Mouse (Mus musculus): ENCODE results near the gene Zdhhc24. TPM values are rescaled to one million over a fixed set of nuclear protein-coding genes. Genes with fewer than 3 reads are reported as not detected.
"Not testable (repeated sequence)": the region's sequence is repeated elsewhere in the genome, so short reads cannot be mapped to it uniquely, and the experiment has no call there.

Gene Zdhhc24
- polyA plus RNA-seq, 1 experiment from 2014 or later, result 10.6 TPM

DNA sequence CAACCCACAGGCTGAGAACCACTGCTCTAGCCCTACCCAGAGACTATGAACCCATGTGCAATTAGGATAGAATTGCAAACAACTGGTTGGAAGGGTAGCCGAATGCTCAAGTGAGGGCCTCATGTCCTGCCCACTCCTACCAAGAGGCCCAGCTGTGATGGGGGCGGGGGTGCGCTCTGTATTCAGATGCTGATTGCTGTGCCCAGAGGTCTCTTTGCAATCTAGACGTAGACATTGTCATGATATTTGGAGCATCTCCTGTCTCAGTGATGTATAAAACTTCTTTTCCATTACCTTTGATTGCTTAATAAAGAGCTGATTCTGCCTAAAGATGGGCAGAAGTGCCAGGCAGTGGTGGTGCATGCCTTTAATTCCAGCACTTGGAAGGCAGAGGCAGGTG, 28.7 kb upstream of the Zdhhc24 start:
- H3K4me3 ChIP-seq, result no peak overlapping the region
- ATAC-seq (ENCODE audit: borderline replicate concordance, extremely low read depth, low FRiP score, low TSS enrichment), result no peak
- no peak overlapping the region for H3K4me2 ChIP-seq
- peaks cover 5% of the 10 kb centered on the region; the same call in 1 of the 2 replicates for H3K4me1 ChIP-seq
- no peaks in the 10 kb centered on the region for H3K9me3 ChIP-seq
- no peak overlapping the region for H3K9ac ChIP-seq
- H3K27me3 ChIP-seq, result peaks cover 21% of the 10 kb centered on the region; the same call in 1 of the 2 replicates
- WGBS, result 51% methylated on average over 4 of the region's 4 CpGs
- no peaks in the 10 kb centered on the region for H3K36me3 ChIP-seq
- no peak overlapping the region for H3K27ac ChIP-seq

DNA sequence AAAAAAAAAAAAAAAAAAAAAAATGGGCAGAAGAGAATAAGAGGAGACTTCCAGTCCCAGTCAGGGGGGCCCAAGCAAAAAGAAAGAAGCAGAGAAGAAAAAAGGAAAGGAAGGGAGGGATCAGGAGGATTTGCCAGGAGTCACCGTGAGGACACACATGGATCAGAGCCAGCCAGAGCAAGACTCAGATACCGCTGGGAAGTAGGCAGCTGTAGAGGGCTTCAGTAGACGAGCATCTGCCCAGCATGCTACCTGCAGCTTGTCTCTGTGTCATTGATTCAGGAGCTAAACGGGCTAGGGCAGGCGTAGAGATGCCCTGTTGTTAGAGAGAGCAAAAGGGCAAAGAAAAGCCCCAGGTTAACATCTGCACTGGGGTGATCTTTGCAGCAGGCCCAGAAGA, 28.2 kb upstream of the Zdhhc24 start:
- ATAC-seq (ENCODE audit: borderline replicate concordance, extremely low read depth, low FRiP score, low TSS enrichment), result no peak
- Histone ChIP-seq H3K9ac (no peak overlapping the region), H3K4me1 (peaks cover 7% of the 10 kb centered on the region), H3K36me3 (no peaks in the 10 kb centered on the region), H3K4me2 (no peak overlapping the region), H3K4me3 (no peak overlapping the region), H3K27me3 (peaks cover 22% of the 10 kb centered on the region; the same call in 1 of the 2 replicates), H3K27ac (no peak overlapping the region), H3K9me3 (no peaks in the 10 kb centered on the region)
- WGBS, result 42% methylated on average over 5 of the region's 5 CpGs

DNA sequence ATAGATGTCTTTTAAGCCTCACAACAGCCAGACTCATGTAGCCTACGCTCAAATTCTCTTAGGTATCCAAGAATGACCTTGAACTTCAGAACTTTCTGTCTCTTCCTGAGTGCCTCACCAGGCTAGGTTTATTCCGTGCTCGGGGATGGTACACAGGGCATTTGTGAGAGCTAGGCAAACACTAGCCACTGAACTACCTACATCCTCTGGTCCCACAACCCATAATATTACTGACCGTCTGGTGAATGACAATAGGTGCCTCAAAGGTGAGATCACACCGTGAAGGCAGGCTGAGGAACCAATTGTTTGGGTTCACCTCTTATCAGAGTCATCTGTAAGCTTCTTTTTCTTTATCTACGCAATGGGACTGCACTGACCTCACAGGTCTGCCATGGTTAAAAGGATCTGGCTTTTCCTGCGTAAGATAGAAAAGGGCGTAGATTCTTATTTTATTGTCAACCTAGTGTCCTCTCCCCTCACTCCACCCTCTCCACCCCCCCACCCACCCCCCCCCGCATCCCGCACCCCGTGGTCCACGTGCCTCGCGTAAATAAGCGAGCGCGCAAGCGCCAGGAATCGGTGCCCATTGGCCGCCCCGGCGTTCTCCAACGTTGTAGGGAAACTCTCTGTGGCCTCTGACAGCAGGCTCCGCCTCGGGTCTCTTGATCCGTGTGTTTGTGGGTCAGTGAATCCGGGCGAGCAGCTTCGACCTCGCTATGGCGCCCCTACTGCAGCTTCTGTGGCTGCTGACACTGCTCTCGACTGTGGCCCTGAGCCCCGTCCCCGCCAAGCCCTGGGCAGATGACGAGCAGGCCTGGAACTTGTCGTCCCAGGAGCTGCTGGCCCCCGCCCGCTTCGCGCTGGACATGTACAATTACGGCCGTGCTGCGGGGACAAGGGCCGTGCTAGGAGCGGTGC, 23.7 kb upstream of the Zdhhc24 start, which contains the start of gene Ctsf:
Ctsf (plus strand) TSS at position 579 of the 918 bp plus-strand sequence.
- Histone ChIP-seq H3K4me1 (peaks cover 10% of the 10 kb centered on the region), H3K4me2 (peak within 1 kb of the TSS; percentile 95), H3K4me3 (peak within 1 kb of the TSS; percentile 51), H3K9me3 (no peaks in the 10 kb centered on the region), H3K27ac (no peak within 1 kb of the TSS), H3K27me3 (peaks cover 23% of the 10 kb centered on the region; the same call in 1 of the 2 replicates), H3K9ac (peak within 1 kb of the TSS; percentile 52), H3K36me3 (no peaks in the 10 kb centered on the region)
- 3% methylated on average over 45 of the region's 45 CpGs for WGBS
- peak; percentile 89; the same call in 1 of the 2 replicates for ATAC-seq (ENCODE audit: borderline replicate concordance, extremely low read depth, low FRiP score, low TSS enrichment)

DNA sequence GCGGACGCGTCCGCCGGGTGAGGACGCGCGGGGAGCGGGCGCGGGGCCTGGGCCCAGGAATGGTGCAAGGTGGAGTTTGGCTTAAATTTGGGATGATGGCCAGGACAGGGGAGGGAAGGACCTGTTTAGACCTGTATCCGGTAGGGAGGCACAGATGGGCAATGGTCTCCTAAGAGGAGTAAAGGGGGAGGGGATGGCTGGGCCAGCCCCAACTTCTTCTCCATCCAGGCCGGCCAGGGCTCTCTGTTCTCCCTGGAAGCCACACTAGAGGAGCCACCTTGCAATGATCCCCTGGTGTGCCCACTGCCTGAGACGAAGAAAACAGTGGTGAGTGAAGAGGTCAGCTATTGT, 23.0 kb upstream of the Zdhhc24 start:
- H3K9me3 ChIP-seq, result no peaks in the 10 kb centered on the region
- H3K36me3 ChIP-seq, result no peaks in the 10 kb centered on the region
- H3K4me2 ChIP-seq, result peak overlapping the region; percentile 95
- no peak overlapping the region for H3K27ac ChIP-seq
- peaks cover 10% of the 10 kb centered on the region for H3K4me1 ChIP-seq
- H3K27me3 ChIP-seq, result peaks cover 23% of the 10 kb centered on the region; the same call in 1 of the 2 replicates
- 0 out of 2 replicates have a peak, but pooled peaks have one; percentile 19 for ATAC-seq (ENCODE audit: borderline replicate concordance, extremely low read depth, low FRiP score, low TSS enrichment)
- 3% methylated on average over 14 of the region's 14 CpGs for WGBS
- peak overlapping the region; percentile 52 for H3K9ac ChIP-seq
- peak overlapping the region; percentile 51 for H3K4me3 ChIP-seq

DNA sequence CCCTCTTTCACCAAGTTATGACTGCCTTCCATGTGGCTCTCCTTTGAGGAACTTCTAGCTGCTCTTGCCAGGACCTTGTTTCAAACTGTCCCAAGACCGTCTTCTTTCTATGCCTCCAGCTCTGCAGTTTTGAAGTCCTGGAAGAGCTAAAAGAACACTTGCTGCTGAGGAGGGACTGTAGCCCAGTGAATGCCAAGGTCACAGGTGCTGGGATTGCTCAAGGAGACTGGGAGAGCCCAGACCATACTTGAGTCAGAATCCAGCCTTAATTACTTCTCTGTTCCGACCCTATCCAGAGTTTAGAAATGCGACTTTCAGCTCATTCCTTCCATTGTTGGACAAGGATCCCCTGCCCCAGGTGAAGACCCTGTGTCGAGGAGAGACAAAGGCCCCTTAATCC, 22.5 kb upstream of the Zdhhc24 start:
- H3K27ac ChIP-seq, result no peak overlapping the region

DNA sequence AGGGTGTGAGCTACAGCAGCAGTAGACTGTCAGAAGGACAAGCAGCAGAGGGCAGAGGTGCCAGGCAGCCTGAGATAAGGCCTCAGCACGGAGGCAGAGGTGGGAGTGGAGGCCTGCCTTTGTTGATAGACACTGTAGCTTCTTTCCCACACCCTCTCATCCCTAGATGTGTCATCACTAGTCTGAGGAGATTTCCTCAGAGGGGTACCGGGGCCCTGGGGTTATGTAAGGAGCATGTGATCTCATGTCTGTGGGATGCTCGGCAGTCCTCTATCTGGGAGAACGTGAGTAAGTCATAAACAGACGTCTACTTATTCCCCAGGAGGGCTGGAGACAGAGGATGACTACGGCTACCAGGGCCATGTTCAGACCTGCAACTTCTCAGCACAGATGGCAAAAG, 19.4 kb upstream of the Zdhhc24 start:
- H3K27ac ChIP-seq, result no peak overlapping the region
- peaks cover 10% of the 10 kb centered on the region for H3K4me1 ChIP-seq
- H3K27me3 ChIP-seq, result peaks cover 17% of the 10 kb centered on the region; the same call in 1 of the 2 replicates
- ATAC-seq (ENCODE audit: borderline replicate concordance, extremely low read depth, low FRiP score, low TSS enrichment), result peak; percentile 21; the same call in 1 of the 2 replicates
- H3K4me2 ChIP-seq, result no peak overlapping the region
- 49% methylated on average over 6 of the region's 6 CpGs for WGBS
- H3K9ac ChIP-seq, result no peak overlapping the region
- no peaks in the 10 kb centered on the region for H3K9me3 ChIP-seq
- H3K4me3 ChIP-seq, result no peak overlapping the region
- no peaks in the 10 kb centered on the region for H3K36me3 ChIP-seq

More for the DNA sequence above, 22.5 kb upstream of the Zdhhc24 start:
- H3K9ac ChIP-seq, result no peak overlapping the region
- ATAC-seq (ENCODE audit: borderline replicate concordance, extremely low read depth, low FRiP score, low TSS enrichment), result no peak
- no peaks in the 10 kb centered on the region for H3K36me3 ChIP-seq
- no peak overlapping the region for H3K4me2 ChIP-seq
- WGBS, result 68% methylated on average over 4 of the region's 4 CpGs
- no peaks in the 10 kb centered on the region for H3K9me3 ChIP-seq
- peaks cover 10% of the 10 kb centered on the region for H3K4me1 ChIP-seq
- H3K4me3 ChIP-seq, result no peak overlapping the region
- H3K27me3 ChIP-seq, result peaks cover 23% of the 10 kb centered on the region; the same call in 1 of the 2 replicates

DNA sequence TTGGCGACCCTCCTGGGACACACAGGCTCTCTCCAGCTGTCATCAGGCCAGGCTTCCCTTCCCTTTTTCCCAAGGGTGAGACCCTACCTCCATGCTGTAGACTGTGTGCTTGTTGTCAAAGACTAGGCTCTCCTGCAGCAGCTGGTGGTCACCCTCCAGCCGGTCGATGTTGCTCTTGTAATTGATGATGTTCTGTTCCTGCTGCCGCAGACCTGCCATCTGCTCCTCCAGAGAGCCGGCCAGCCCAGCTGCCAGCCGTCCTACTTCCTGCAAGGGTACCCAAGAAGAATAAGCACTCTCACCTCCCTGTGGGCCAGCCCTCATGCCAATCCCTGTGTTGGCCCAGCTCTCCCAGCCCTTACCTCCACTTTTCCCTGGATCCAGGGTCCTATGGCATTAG, 15.4 kb upstream of the Zdhhc24 start:
- Histone ChIP-seq H3K4me2 (no peak overlapping the region), H3K27me3 (peaks cover 15% of the 10 kb centered on the region; the same call in 1 of the 2 replicates), H3K36me3 (no peaks in the 10 kb centered on the region), H3K9me3 (no peaks in the 10 kb centered on the region), H3K4me3 (no peak overlapping the region), H3K4me1 (0 out of 2 replicates have a peak, but pooled peaks cover 5% of the 10 kb centered on the region), H3K27ac (no peak overlapping the region), H3K9ac (no peak overlapping the region)
- 58% methylated on average over 6 of the region's 6 CpGs for WGBS
- ATAC-seq (ENCODE audit: borderline replicate concordance, extremely low read depth, low FRiP score, low TSS enrichment), result no peak

DNA sequence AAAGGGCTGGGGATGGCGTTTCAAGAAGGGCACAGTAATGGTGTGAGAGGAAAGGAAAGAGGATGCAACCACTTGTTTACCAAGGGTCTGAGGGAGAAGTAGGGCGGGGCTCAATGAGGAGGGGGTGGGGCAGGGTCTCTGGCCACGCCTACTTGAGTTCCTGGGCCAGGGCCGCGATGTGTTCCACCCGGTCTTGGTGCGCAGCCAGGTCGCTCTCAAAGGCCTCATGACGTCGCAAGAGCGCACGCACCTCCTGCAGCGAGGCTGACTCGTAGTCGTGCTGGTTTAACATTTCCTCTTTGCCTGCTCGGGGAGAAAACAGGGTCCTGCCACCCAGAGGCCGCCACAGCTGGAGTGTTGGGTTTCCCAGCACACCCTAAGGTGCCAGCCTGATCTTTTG, 13.3 kb upstream of the Zdhhc24 start:
- no peak overlapping the region for H3K27ac ChIP-seq
- 2% methylated on average over 17 of the region's 17 CpGs for WGBS
- no peaks in the 10 kb centered on the region for H3K36me3 ChIP-seq
- H3K4me3 ChIP-seq, result no peak overlapping the region
- H3K9ac ChIP-seq, result no peak overlapping the region
- H3K27me3 ChIP-seq, result peaks cover 15% of the 10 kb centered on the region; the same call in 1 of the 2 replicates
- ATAC-seq (ENCODE audit: borderline replicate concordance, extremely low read depth, low FRiP score, low TSS enrichment), result peak; percentile 46; the same call in 1 of the 2 replicates
- 0 out of 2 replicates have a peak, but pooled peaks cover 5% of the 10 kb centered on the region for H3K4me1 ChIP-seq
- no peaks in the 10 kb centered on the region for H3K9me3 ChIP-seq
- H3K4me2 ChIP-seq, result peak overlapping the region; percentile 28

DNA sequence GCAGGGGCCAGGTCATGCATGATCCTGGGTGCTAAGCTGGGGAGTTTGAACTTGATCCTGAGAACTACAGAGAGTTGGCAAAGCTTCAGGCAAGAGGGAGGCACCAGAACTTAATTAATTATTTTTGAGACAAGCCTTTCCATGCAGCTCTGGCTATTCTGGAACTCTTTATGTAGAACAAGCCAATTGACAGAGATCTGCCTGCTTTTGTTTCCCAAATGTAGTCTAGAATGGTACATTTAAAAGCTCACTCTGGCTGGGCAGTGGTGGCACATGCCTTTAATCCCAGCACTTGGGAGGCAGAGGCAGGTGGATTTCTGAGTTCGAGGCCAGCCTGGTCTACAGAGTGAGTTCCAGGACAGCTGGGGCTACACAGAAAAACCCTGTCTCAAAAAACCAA, 3.9 kb upstream of the Zdhhc24 start:
- H3K9ac ChIP-seq; H3K36me3 ChIP-seq; H3K27me3 ChIP-seq; H3K9me3 ChIP-seq; H3K4me2 ChIP-seq; ATAC-seq (ENCODE audit: borderline replicate concordance, extremely low read depth, low FRiP score, low TSS enrichment); H3K4me3 ChIP-seq; H3K27ac ChIP-seq: not testable (repeated sequence)
- WGBS, result 87% methylated on average over 1 of the region's 1 CpGs
- H3K4me1 ChIP-seq, result peaks cover 14% of the 10 kb centered on the region

DNA sequence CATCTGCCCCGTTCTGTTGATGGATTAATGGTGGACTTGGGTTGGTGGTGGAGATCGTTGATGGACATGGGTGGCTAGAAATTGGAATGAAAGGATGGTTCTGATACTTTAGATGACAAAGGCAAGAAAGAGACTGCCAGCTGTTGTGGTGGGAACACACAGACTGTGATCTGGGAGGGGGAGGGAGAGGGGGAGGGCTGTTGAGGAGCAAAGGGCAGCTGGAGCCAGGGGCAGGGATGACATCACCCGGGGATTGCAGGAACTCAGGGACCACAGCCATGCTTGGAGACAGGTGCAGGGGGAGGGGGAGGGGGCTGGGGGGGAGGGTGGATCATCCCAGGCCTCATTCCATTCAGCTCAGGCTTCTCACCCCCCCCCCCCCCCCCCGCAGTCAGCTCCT, 2.2 kb upstream of the Zdhhc24 start:
- Histone ChIP-seq H3K36me3 (no peaks in the 10 kb centered on the region), H3K27me3 (no peaks in the 10 kb centered on the region), H3K9me3 (no peaks in the 10 kb centered on the region), H3K4me1 (peaks cover 14% of the 10 kb centered on the region), H3K27ac (no peak overlapping the region), H3K4me3 (no peak overlapping the region), H3K4me2 (no peak overlapping the region), H3K9ac (no peak overlapping the region)
- ATAC-seq (ENCODE audit: borderline replicate concordance, extremely low read depth, low FRiP score, low TSS enrichment), result no peak
- WGBS, result 69% methylated on average over 2 of the region's 4 CpGs

DNA sequence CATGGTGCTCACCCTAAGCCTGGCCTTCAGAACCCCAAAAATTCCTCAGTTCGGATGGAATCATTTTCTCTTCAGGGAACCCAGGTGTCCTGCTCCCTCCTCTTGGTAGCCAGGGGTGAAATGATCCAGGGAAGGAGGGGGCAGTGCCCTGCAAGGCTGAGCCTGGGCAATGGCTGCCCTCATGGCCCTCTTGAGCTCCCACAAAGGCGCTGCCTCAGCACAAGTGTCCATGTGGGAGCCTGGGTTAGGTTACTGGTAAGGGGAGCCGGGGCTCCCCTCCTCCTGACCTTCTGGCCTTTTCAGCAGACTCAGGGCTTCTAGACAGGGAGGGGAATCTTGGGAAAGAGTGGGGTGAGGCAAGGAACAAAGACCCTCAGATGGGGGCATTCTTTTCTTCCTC, 1.7 kb upstream of the Zdhhc24 start:
- Histone ChIP-seq H3K9me3 (no peaks in the 10 kb centered on the region), H3K4me2 (no peak overlapping the region), H3K27me3 (no peaks in the 10 kb centered on the region), H3K27ac (no peak overlapping the region), H3K36me3 (no peaks in the 10 kb centered on the region), H3K4me3 (no peak overlapping the region), H3K4me1 (peaks cover 14% of the 10 kb centered on the region), H3K9ac (no peak overlapping the region)
- WGBS, result 66% methylated on average over 3 of the region's 3 CpGs
- ATAC-seq (ENCODE audit: borderline replicate concordance, extremely low read depth, low FRiP score, low TSS enrichment), result no peak

DNA sequence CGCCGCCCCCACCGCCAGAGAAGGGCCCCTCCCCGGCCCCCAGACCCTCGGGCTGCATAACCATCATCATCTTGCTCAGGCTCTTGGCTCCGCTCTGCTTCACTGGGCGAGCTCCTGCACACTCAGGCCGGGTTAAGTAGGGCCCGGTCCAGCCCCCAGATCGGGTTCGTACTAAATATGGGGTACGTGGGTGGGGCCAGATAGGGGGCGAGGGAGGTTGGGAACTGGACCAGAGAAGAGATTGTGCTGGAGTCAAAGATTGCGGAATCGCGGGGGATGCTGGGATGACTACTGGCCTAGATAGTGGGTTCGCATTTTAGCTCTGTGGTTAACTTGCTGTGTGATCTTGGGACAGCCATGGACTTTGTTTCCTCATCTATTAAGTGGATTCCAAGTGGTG, 683 bp upstream of the Zdhhc24 start, which contains the start of gene Actn3:
Actn3 (minus strand) TSS at position 125 of the 400 bp plus-strand sequence.
- Histone ChIP-seq H3K27me3 (no peaks in the 10 kb centered on the region), H3K27ac (peak within 1 kb of the TSS; percentile 69), H3K9ac (peak within 1 kb of the TSS; percentile 90), H3K4me2 (peak within 1 kb of the TSS; percentile 96), H3K4me3 (peak within 1 kb of the TSS; percentile 92), H3K9me3 (no peaks in the 10 kb centered on the region), H3K36me3 (no peaks in the 10 kb centered on the region), H3K4me1 (peaks cover 14% of the 10 kb centered on the region)
- ATAC-seq (ENCODE audit: borderline replicate concordance, extremely low read depth, low FRiP score, low TSS enrichment), result peak; percentile 46; the same call in 1 of the 2 replicates
- 1% methylated on average over 17 of the region's 17 CpGs for WGBS
